Mouse (Mus musculus) ovary, postnatal 36 days (tissue): ENCODE measurements around the gene Nfix.
"Not testable (repeated sequence)": the region's sequence is repeated elsewhere in the genome, so short reads cannot be mapped to it uniquely, and the experiment has no call there.

Experiments
- DNase-seq: peaks from one replicate; pipeline ENCODE4 v3.0.0; 2022; ENCODE audit warnings: low spot score, mixed read lengths

The Nfix gene

DNA sequence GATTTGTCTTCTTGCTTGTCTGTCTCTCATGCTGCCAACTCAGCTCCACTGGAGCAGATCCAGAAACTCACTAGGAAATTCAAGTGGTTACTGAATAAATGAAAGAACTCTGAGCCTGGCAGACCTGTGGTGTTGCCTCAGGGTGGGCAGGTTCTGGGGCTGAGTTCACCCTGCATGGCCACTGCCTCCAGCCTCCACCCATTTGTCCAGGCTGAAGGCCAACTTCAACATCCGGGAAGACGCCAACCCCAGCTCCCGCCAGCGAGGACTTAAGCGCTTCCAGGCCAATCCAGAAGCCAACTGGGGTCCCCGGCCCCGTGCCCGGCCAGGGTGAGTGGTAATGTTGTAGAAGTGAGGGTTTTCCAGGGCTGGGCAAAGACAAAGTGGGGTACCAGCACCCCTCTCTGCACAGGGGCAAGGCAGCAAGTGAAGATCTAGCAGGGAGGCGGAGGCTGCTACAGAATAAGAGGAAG is 101.2 kb downstream of the Nfix start:
- peak; percentile 56 for DNase-seq

DNA sequence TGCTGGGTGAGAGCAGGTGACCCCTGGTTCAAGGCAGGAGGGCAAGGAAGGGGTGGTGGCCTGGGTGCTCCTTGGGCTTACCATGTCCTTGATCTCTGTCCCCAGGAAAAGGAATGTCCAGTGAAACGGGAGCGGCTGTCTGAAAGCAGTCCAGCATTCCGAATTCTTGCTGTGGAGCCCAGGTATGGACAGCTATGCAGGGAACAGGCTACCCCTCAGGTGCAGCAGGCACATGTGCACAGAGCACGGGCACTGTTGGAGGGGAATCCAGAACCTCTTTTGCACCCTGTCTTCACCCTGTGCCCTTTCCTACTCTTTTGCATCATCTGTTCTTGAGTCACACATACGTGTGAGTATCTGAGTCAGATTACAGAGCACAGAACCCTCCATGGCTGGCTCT is 101.9 kb downstream of the Nfix start:
- no peak for DNase-seq

DNA sequence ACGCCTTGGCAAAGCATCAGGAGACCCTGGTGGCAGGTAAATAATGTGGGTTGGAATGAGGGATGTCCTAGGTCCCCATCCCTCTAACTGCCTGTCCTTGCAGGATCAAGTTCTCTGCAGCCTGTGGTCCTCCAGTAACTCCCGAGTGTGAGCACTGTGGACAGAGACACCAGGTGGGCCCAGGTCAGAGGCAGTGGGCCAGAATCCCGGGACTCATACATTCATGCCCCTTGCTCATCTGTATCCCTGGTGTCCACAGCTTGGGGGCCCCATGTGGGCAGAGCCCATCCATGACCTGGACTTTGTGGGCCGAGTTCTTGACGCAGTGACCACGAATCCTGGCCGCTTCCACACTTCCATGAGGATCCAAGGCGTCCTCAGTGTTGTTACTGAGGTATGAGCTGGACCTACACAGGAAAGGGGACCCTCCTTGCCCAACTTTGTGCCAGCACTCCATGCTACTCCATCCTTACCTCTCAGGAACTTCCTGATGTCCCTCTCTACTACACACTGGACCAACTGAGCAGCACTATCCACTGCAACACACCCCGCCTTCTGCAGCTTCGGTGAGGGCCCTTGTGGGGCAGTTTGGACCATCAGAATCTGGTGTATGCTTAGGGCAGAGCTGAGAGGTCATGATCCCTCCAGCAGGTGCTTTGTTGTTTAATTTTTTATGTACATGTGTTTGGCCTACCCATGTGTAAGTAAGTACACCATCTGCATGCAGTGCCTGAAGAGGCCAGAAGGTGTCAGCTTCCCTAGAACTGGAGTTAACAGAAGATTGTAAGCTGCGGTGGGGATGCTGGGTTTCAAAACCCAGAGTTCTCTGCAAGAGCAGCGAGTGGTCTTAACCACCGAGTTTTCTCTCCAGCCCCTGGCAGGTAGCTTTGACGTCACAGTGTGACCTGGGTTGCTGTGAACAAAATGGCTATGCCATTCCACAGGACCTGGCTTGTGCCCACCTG is 102.7 kb downstream of the Nfix start:
- DNase-seq: no peak

DNA sequence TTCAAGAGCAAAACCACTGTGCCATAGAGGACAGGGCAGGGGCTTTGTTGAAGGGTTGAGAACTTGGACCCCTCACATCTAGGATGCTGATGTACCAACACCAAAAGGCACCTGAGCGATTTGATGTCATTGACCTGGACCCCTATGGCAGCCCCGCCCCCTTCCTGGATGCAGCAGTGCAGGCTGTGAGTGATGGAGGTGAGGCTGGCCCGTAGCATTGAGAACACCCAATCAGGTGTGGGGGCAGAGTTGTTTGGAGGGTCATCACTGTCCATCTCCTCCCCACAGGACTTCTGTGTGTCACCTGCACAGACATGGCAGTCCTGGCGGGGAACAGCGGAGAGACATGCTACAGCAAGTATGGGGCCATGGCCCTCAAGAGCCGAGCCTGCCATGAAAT is 105.0 kb downstream of the Nfix start:
- no peak for DNase-seq

DNA sequence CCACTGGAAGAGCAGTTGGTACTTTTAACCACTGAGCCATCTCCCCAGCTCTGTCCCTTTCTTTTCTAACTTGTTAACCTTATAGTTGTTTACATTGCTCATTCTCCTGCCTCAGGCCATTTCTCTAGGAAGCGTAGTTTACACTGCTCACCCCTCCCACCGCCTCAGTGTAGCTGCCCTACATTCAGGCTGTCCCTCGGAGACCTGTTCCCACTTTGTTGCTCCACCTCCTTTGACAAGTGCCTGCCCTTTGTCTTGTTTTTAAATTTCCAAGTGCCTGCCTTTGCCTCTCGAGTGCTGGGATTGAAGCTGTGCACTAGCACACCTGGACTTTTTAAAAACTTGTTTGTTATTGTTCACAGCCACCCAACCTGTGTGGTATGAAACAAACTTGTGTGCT is 106.8 kb downstream of the Nfix start:
- no peak for DNase-seq

DNA sequence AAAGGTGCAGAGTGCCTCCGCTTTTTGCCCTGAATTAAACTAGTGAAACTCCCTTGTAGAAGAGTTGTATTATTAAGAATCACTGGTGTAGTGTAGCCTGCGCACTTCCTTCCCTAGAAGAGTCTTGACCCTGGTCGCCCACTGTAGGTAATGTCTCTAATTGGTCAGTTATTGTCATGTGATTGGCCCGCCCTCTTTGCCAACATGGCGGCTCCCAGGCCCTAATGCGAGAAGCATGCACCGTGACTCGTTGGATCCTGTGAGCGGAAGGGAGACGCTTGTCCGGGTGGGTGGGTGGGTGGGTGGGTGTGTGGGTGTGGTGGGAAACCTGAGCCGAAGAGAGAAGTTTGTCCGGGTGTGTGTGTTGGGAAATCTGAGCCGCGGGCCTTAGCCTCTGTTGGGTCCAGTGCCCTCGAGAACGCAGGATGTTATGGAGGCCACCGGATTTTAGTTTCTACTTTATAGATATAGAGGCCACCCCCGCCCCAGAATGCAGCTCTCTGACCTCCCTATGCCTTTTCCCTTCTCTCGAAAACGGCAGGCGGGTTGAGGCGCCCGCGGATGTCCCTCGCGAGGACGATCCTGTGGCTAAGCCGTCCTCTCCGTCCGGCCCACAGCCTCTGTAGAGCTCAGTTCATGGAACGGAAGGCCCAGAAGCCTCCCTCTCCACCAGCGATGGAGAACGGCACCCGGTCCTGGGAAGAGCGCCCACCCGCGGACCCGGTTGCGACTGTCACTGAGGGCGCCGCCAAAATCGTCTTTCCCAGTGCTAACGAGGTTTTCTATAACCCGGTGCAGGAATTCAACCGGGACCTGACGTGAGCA is 110.8 kb downstream of the Nfix start:
- peak; percentile 81 for DNase-seq

DNA sequence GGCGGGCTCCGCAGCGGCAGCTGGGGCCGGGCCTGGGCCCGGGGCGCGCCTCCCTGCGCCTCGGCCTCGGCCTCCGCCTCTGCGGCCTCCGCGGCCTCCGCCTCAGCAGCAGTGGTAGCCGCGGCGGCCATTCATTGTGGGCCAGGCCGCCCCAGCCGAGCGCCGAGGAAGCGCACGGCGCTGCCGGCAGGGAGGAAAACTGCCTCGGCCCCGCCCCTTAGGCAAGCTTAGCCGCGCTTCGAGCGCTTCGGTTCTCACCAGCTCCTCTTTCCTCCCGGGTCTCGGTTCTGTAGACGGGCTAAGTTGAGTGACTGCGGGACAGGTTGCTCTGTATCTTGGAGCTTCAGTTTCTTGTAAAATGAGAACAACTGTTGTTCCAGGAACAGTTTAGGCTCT is 112.4 kb downstream of the Nfix start, which contains the start of gene Nacc1:
TSS of gene Nacc1 (minus strand) at position 158 of the 396 bp plus-strand sequence.
- DNase-seq: peak; percentile 90

DNA sequence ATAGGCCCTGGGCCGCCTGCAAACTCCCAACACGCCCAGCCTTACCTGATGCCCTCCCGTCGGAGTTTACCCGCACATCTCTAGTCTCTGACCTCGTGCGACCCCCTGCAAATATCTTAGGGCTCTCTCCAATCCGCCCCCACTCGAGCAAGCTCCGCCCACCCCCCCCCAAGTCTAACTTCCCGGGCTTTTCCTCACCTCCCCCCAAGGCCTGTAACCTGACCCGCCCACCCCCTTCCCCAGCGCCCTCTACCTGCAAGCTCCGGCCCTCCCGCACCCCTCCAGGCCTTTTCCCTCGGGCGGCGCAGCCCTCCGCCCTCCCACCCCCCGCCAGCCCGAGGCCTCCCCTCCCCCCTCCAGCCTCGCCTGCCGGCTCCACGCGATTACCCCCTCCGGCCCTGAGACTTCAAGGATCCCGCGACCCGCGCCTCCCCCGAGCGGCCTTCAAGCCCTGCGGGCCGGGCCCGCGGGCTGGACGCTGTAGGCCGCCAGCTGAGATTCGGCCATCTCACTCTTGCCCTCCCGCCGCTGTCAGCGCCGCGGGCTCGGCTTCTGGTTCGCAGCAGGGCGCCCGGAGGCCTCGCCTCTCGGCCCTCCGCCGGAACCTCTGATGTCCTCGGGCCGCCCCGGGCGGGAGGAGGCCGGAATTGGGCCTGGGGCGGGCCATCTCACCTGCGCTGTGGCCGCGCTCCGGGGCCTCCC is 113.0 kb downstream of the Nfix start:
- peak; percentile 72 for DNase-seq

DNA sequence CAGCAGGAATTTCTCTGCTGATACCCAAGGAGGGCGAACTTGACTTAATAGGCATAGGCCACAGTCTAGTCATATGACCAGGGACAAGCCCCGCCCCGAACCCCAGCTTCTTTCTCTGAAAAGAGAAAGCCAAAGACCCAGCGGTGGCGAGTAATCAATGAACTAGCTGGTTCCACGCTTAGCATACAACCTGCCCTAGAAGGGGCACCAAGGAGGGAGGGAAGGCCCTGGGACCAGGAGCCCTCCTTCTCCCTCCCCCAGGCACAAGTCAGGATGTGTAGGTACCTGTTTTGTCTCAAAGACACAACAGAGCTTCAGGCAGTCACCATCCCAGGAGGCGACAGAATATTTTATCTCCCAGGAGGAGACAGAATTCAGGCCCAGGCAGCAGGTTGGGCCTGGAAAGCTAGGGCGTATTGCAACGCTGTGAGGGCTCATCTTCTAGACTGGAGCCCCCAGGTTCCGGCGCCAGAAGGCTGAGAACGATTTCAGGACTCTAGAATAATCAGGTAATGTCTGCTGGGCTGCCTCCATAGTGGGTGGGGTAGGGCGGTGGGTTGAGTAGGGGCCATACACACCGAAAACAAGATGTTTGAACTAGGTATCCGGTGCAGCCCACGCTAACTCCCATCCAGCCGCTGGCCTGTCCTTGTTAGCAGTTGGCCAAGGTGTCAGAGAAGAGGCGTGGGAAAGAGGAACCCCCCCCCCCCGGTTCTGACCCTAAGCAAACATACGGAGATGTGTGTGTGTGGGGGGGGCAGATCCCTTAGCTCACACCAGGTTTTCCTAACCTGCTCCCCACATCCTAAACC is 113.7 kb downstream of the Nfix start, which contains the start of gene Trmt1:
TSS of gene Trmt1 (plus strand) at position 117 of the 812 bp plus-strand sequence.
- DNase-seq: no peak

DNA sequence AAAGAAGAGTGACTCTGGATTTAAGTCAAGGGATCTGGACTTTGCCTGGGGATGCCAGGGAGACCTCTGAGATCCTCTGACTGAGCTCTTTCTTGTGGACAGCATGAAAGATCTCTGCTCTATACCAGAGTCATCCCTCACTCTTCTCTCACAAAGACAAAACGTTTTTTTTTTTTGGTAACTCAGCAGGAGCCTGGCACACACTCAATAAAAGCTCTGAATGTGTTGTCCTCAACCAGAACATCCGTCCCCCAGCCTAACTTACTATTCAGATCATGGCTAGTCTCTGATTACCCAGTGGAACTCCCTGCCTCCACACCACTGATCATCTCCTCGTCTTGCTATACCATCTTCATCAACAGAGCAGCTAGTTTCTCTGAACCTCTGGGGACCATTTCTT is 115.6 kb downstream of the Nfix start:
- no peak for DNase-seq

DNA sequence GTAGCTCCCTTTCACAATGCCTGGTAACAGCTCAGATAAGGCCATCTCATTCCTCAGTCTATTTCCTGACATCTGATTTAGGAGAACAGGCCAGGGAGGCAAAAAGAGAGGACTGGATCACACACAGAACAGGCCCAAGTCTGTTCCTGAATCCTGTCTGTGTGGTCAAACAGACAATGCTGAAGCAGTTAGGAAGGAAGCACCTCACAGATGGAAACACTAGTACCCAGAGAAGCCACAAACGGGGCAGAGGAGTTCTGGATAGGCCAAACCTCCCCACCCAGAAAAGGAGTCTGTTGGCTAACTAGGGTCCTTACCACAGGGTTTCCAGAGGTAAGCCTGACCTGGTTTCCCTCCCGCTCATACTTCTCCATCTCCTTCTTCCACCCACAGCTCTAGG is 117.9 kb downstream of the Nfix start:
- no peak for DNase-seq

DNA sequence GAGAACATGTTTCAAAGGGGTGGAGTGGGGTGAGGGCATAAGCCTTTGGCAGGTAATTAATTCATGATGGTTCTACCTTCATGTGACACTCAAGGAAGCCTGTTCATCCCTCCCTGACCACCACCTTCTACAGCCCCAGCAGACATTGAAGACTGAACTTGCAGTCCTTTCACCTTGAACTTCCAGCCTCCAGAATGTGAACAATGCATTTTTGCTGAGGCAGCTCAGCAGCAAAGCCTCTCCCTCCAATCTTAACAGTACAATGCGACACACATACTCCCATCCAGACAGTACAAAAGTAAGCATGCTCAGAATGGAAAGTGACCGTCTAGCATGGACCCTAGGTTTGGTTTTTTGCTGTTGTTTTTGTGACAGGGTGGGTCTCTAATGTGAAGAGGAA is 118.7 kb downstream of the Nfix start:
- DNase-seq: no peak

DNA sequence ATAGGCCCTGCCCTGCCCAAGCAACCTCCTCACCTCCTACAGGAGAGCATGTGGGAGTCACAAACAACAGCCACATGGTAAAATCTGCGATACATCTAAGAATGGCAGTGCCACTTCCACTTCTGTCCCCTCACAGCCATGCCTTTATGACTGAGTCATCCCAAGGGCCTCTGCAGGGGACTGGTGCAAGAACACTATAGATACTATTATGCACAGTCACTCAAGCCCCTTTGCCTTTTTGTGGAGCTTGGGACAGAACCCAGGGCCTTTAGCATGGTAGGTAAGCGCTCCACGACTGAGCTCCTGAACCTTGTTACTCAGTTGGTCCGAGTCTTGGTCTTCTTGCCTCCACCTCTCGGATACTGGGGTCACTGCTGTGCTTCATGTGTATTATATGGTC is 122.8 kb downstream of the Nfix start:
- no peak for DNase-seq

DNA sequence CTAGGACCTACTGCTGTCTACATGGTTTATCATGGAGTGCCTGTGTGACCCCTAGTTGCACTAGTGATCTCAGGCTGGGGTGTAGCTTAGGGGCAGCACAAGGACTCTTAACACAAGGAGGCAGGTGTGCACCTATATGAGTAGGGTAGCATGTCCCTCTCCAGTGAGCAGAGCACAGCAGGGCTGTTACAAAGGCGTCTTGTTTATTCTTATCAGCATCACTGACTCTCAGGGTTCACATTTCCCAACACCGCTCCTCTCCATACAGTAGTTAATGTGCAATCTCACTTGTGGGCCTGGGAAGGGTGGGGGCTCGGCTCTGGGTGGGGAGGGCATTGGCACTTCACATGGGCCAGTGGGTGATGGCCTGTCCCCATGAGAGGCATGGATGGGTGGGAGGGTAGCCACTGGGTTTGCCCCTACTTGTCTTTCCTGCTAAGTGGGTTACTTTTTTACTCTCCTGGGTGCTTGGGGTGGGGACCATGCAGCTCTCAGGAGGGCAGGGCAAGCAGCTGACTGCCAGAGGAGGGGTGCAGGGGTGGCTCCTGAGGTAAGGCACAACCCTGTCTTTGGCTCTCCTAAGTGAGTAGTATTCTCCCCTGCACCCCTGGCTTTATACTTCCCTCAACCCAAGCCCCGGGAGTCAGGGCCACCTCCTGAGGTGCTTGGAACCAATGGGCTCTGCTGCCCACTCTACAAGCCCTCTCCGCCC is 129.7 kb downstream of the Nfix start:
- not testable (repeated sequence) for DNase-seq

DNA sequence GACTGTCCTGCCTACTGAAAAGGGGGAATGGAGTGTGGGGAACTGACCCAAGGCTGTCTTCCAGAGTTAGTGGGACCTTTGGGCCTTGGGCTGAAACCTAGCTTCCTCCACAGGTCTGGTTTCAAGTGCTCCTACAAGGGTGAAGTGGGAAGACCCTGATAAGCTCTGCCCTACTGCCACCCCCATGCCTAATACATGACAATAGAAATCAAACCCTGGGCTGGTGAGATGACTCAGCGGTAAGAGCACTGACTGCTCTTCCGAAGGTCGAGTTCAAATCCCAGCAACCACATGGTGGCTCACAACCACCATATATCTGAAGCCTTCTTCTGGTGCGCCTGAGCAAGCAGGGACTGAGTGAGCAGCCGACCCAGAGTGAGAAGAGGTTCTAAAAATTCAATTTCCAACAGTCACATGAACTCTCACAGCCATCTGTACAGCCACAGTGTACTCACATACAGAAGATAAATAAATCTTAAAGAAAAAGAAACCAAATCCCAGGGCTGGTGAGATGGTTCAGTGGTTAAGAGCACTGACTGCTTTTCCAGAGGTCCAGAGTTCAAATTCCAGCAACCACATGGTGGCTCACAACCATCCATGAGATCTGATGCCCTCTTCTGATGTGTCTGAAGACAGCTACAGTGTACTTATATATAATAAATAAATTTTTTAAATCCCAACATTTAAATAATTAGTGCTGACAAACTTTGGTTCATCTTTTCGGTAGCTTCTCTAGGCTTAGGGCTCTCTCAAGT is 131.2 kb downstream of the Nfix start:
- no peak for DNase-seq

DNA sequence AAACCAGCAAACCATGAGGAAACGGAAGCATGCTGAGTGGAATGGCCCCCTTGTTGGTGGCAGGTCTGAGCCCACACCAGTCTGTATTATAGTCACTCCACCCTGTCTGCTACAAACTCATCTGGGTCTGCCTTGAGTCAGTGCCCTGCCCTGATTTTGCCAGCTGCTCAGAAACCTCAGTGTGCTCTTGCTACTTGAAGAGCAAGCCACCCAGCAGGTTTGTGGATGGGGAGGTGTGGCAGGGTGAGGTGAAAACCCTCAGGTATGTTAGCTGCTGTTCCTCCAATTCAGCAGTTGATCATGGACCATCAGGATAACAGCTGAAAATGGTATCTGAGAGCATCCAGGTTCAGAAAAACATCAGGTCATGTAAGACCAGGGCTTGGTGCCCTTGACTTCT is 132.1 kb downstream of the Nfix start:
- DNase-seq: no peak

DNA sequence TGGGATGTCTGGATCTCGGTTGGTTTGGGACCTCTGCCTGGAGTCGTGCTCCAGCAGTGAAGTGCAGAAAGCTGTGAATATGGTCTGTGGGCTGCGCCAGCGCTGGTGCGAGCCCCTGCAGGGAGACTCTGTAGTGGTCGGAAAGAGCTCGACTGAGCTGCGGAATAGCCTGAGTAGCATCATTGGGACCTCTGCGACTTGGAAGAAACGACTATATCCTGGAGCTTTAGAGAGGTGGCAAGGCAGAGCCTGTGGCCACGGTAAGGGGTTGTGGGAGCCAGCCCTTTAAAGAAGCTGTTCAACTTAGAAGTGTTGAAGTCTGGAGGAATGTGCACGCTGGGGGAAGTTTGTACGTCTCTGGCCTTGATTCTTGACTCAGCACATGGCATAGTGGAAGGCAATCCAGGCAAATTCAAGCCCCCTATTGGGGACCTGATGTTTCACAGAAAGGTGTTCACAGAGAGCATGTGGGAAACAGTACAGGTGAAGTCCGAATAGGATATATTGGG is 134.7 kb downstream of the Nfix start:
- DNase-seq: no peak

DNA sequence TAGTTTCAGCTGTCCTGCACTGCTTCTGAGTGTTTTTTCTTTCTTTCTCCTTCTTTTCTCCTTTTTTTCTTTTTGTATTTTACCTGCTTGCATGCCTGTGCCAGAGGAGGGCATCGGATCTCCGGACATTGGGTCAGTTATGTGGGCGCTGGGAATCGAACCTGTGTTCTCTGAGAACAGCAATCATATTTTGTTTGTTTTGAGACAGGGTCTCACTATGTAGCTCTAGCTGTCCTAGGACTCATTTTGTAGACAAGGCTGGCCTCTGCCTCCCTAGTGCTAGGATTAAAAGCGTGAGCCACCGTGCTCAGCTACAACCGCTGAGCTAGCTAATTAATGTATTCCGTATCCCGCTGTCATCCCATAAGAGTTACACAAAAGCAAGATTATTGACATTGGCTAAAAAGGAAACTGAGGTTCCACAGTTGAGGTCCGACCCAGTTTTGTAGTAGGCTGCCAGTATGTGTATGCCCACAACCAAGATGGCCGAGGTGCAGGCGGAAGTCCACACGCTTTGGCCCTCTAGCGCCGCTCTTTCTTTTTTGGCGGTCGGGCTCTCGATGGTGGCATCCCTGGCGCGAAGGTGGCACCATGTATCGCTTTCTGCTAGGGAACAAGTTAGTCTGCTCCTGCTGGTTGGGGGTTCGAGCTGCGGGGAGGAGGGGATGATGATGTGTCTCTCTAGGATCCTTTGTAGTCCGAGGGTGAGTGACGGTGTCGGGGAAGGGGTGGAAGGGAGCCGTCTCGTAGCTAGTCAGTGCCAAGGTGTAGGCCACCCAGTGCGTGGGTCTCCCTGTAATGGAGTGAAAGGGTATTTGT is 135.4 kb downstream of the Nfix start:
- DNase-seq: peak; percentile 74
